Mouse (Mus musculus) thymus, adult 2 months (tissue): ENCODE results near the gene Bsdc1. TPM values are rescaled to one million over a fixed set of nuclear protein-coding genes. Genes with fewer than 3 reads are reported as not detected.

Experiments
- DNase-seq: peaks from one replicate; pipeline ENCODE4 v3.0.0; 2021
- H3K27ac ChIP-seq: fragments of 200-500 bp; 2 replicates; pipeline ENCODE4 v1.5.1; 2012; ENCODE audit warnings: low read length, control low read depth; ENCODE audit not compliant: control insufficient read depth, insufficient read depth
- H3K27me3 ChIP-seq: fragments of 200-500 bp; 2 replicates; pipeline ENCODE4 v1.6.1; 2012; ENCODE audit warnings: mild to moderate bottlenecking, low read length, moderate library complexity, mixed read lengths; ENCODE audit not compliant: control insufficient read depth, insufficient read depth
- H3K36me3 ChIP-seq: fragments of 200-500 bp; 2 replicates; pipeline ENCODE4 v1.6.1; 2012; ENCODE audit warnings: mild to moderate bottlenecking, low read length, moderate library complexity; ENCODE audit not compliant: control insufficient read depth, insufficient read depth
- H3K4me1 ChIP-seq: fragments of 200-500 bp; replicated peaks from 2 replicates; pipeline ENCODE4 v1.6.1; 2012; ENCODE audit warnings: low read length; ENCODE audit not compliant: control insufficient read depth, insufficient read depth
- H3K4me3 ChIP-seq: fragments of 200-500 bp; 2 replicates; pipeline ENCODE4 v1.5.1; 2012; ENCODE audit warnings: mild to moderate bottlenecking, low read length, control low read depth, moderate library complexity; ENCODE audit not compliant: control insufficient read depth, insufficient read depth
- CTCF ChIP-seq: fragments of 200-500 bp; IDR thresholded peaks from 2 replicates; pipeline ENCODE4 v1.5.1; 2012; ENCODE audit warnings: mild to moderate bottlenecking, control low read depth, low read length, moderate library complexity, borderline replicate concordance; ENCODE audit not compliant: control insufficient read depth, poor library complexity, insufficient read depth; ENCODE audit errors: extremely low read depth
- POLR2A ChIP-seq: fragments of 200-500 bp; IDR thresholded peaks from 2 replicates; pipeline ENCODE4 v1.6.1; 2012; ENCODE audit warnings: mild to moderate bottlenecking, low read length, control low read depth, moderate library complexity; ENCODE audit not compliant: control insufficient read depth, poor library complexity, insufficient read depth; ENCODE audit errors: extremely low read depth
- WGBS: fragments of 180-500 bp; shearing (Covaris S2); methylation state at CpG from one replicate; pipeline ENCODE4 v1.1.7; 2018; 5-methylcytosine and 5-hydroxymethylcytosine counted together
- polyA plus RNA-seq: library from polyadenylated mRNA; depleted of rRNA; stranded (reverse); fragments of >200 nt; gene quantifications from 2 replicates; pipeline ENCODE4 v1.2.3, GENCODE M21; 2012

Bsdc1 gene
- polyA plus RNA-seq, 1 experiment: 27.1 TPM

GRCm38 (mm10) chr4:129447360-129447759, 14.0 kb upstream of the Bsdc1 start:
- H3K4me3 ChIP-seq: no peak overlapping the region
- H3K27me3 ChIP-seq: no peaks in the 10 kb centered on the region
- DNase-seq: no peak
- H3K27ac ChIP-seq: no peak overlapping the region
- TF ChIP-seq POLR2A: no peak
- no peak for TF ChIP-seq CTCF
- H3K4me1 ChIP-seq: peaks cover 13% of the 10 kb centered on the region
- H3K36me3 ChIP-seq: no peaks in the 10 kb centered on the region
- 84% methylated on average over 8 of the region's 8 CpGs for WGBS

GRCm38 (mm10) chr4:129447778-129448563, 13.4 kb upstream of the Bsdc1 start:
- no peak overlapping the region for H3K4me3 ChIP-seq
- DNase-seq: no peak
- 84% methylated on average over 11 of the region's 11 CpGs for WGBS

GRCm38 (mm10) chr4:129448713-129449112, 12.7 kb upstream of the Bsdc1 start:
- no peak for DNase-seq
- Histone ChIP-seq H3K4me1 (peaks cover 13% of the 10 kb centered on the region), H3K36me3 (no peaks in the 10 kb centered on the region), H3K4me3 (no peak overlapping the region), H3K27ac (no peak overlapping the region), H3K27me3 (no peaks in the 10 kb centered on the region)
- 97% methylated on average over 6 of the region's 6 CpGs for WGBS
- TF ChIP-seq POLR2A (no peak), CTCF (no peak)

More at GRCm38 (mm10) chr4:129447778-129448563, 13.4 kb upstream of the Bsdc1 start:
- TF ChIP-seq POLR2A (no peak), CTCF (no peak)
- Histone ChIP-seq H3K4me1 (peaks cover 13% of the 10 kb centered on the region), H3K27me3 (no peaks in the 10 kb centered on the region), H3K36me3 (no peaks in the 10 kb centered on the region), H3K27ac (no peak overlapping the region)

- no peak for DNase-seq
- peaks cover 6% of the 10 kb centered on the region; the same call in 1 of the 2 replicates for H3K4me1 ChIP-seq
Observed at GRCm38 (mm10) chr4:129450851-129451250, 10.5 kb upstream of the Bsdc1 start.

GRCm38 (mm10) chr4:129451471-129452169, 9.8 kb upstream of the Bsdc1 start:
- H3K27ac ChIP-seq: no peak overlapping the region
- no peaks in the 10 kb centered on the region for H3K36me3 ChIP-seq
- H3K4me1 ChIP-seq: peaks cover 4% of the 10 kb centered on the region; the same call in 1 of the 2 replicates
- no peak for DNase-seq
- no peak for TF ChIP-seq POLR2A
- TF ChIP-seq CTCF: no peak
- no peak overlapping the region for H3K4me3 ChIP-seq
- WGBS: 82% methylated on average over 15 of the region's 15 CpGs
- no peaks in the 10 kb centered on the region for H3K27me3 ChIP-seq

More at GRCm38 (mm10) chr4:129450851-129451250, 10.5 kb upstream of the Bsdc1 start:
- 62% methylated on average over 2 of the region's 2 CpGs for WGBS
- H3K27ac ChIP-seq: no peak overlapping the region
- no peak overlapping the region for H3K4me3 ChIP-seq
- no peak for TF ChIP-seq CTCF
- no peak for TF ChIP-seq POLR2A
- no peaks in the 10 kb centered on the region for H3K27me3 ChIP-seq
- no peaks in the 10 kb centered on the region for H3K36me3 ChIP-seq

- no peaks in the 10 kb centered on the region for H3K27me3 ChIP-seq
- peak; percentile 56 for DNase-seq
- H3K27ac ChIP-seq: no peak overlapping the region
- TF ChIP-seq POLR2A (no peak), CTCF (no peak)
- no peaks in the 10 kb centered on the region for H3K4me1 ChIP-seq
- no peaks in the 10 kb centered on the region for H3K36me3 ChIP-seq
- WGBS: 0% methylated on average over 5 of the region's 5 CpGs
- H3K4me3 ChIP-seq: no peak overlapping the region
Observed at GRCm38 (mm10) chr4:129455265-129455664, 6.1 kb upstream of the Bsdc1 start.
